Mouse (Mus musculus): ENCODE measurements at regions not wholly inside any gene's neighbourhood (a gene's known extent, or its start where the extent isn't known, plus 50 kb on each side); places are given as distances from the start of the nearest gene placed in this dataset.

- no peak for TF ChIP-seq MAX (IDR thresholded peaks at IDR 0.05)
- TF ChIP-seq CTCF (IDR thresholded peaks at IDR 0.05; ENCODE audit: control insufficient read depth, insufficient read depth, insufficient read length): no peak
- TF ChIP-seq USF1 (IDR thresholded peaks at IDR 0.05; ENCODE audit: low read depth): no peak
- TF ChIP-seq FOSL1 (IDR thresholded peaks at IDR 0.05; ENCODE audit: insufficient read depth, low read length, poor library complexity, severe bottlenecking): no peak
Measured at GRCm38 (mm10) chr8:103825289-103825688, 276.1 kb upstream of the Cdh5 start.

Data from C2C12 (cell line).